In the genomic region with DNA sequence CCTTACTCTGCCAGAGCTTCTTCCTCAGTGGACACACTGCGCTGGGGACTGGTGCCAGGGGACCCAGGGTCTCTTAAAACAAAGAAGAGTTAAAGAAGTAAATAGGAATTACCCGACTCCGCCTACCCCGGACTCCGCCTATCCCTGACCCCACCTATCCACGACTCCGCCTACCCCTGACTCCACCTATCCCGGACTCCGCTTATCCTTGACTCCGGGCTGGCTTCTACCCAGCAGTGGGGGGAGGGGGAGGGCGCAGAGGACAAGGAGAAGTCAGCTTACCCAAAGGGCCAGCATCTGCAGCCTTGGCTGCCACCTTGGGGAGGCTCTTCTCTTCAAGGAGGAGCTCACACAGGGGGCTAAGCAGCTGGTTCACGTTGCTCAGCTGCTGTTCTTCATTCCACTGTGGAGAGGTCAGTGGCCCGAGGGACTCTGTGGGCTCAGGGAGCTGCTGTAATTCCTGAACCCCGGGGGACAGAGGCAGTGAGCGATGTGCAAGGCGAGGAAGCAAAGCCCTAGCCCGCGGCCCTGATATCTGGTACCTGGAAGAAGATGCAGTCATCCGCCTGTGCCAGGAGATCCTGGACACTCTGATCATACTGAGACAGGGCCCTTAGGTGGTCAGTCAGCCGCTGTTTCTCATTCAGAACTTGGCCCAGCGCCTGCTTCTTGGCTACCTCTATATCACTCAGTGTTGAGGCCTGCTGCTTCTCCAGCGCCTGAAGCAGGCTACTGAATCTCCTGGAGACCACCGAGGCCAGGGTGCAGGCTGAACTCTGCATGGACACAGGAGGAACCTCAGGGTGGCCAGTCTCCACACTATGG, we compare ENCODE assay signal across 8 mouse cellular contexts. TPM values are rescaled to one million over a fixed set of nuclear protein-coding genes. Genes with fewer than 3 reads are reported as not detected.
DNase-seq lines count a peak whose midpoint lies in the region; ATAC-seq lines count a peak whose summit lies in the region.

A gene (minus strand): TSS at position 55 of the 825 bp plus-strand sequence.

- no peaks in the 10 kb centered on the region for H3K9me3 ChIP-seq in intestine, embryonic 14.5 days (ENCODE audit: control insufficient read depth, low read length)
- H3K9me3 ChIP-seq in liver, embryonic 13.5 days (replicated peaks) = no peaks in the 10 kb centered on the region
- no peaks in the 10 kb centered on the region for H3K9me3 ChIP-seq in neural tube, embryonic 13.5 days

- peak within 1 kb of the TSS; percentile 29; the same call in 1 of the 2 replicates for H3K9ac ChIP-seq in intestine, embryonic 14.5 days (ENCODE audit: low read length)
- H3K9ac ChIP-seq in liver, embryonic 13.5 days = peak within 1 kb of the TSS; percentile 12; the same call in 1 of the 2 replicates
- H3K9ac ChIP-seq in neural tube, embryonic 13.5 days = peak within 1 kb of the TSS; percentile 18; the same call in 1 of the 2 replicates

- peak within 1 kb of the TSS; percentile 30 for H3K4me2 ChIP-seq in intestine, embryonic 14.5 days (ENCODE audit: low read length)
- H3K4me2 ChIP-seq in liver, embryonic 13.5 days = peak within 1 kb of the TSS; percentile 29
- peak within 1 kb of the TSS; percentile 30 for H3K4me2 ChIP-seq in neural tube, embryonic 13.5 days

- H3K4me3 ChIP-seq in intestine, embryonic 14.5 days (ENCODE audit: low read depth, low read length) = peak within 1 kb of the TSS; percentile 3
- no peak within 1 kb of the TSS; the same call in 1 of the 2 replicates for H3K4me3 ChIP-seq in liver, embryonic 13.5 days (replicated peaks)
- H3K4me3 ChIP-seq in neural tube, embryonic 13.5 days = no peak within 1 kb of the TSS

- H3K36me3 ChIP-seq in intestine, embryonic 14.5 days (ENCODE audit: control insufficient read depth, insufficient read depth, low read length) = peaks cover 27% of the 10 kb centered on the region
- peaks cover 39% of the 10 kb centered on the region for H3K36me3 ChIP-seq in liver, embryonic 13.5 days
- H3K36me3 ChIP-seq in neural tube, embryonic 13.5 days = peaks cover 21% of the 10 kb centered on the region

- WGBS in intestine, embryonic 14.5 days = 23% methylated on average over 23 of the region's 23 CpGs
- WGBS in liver, embryonic 13.5 days (ENCODE audit: insufficient replicate concordance) = 54% methylated on average over 23 of the region's 23 CpGs
- WGBS in neural tube, embryonic 13.5 days = 27% methylated on average over 23 of the region's 23 CpGs

- H3K27me3 ChIP-seq in intestine, embryonic 14.5 days (replicated peaks; ENCODE audit: control insufficient read depth, insufficient read depth, low read length) = no peaks in the 10 kb centered on the region
- H3K27me3 ChIP-seq in liver, embryonic 13.5 days = no peaks in the 10 kb centered on the region
- H3K27me3 ChIP-seq in neural tube, embryonic 13.5 days = no peaks in the 10 kb centered on the region

- H3K27ac ChIP-seq in intestine, embryonic 14.5 days (ENCODE audit: low read depth) = peak within 1 kb of the TSS; percentile 36; the same call in 1 of the 2 replicates
- H3K27ac ChIP-seq in liver, embryonic 13.5 days = no peak within 1 kb of the TSS; the same call in 1 of the 2 replicates
- H3K27ac ChIP-seq in neural tube, embryonic 13.5 days (replicated peaks) = peak within 1 kb of the TSS; percentile 61; the same call in 1 of the 2 replicates

- peaks cover 18% of the 10 kb centered on the region for H3K4me1 ChIP-seq in intestine, embryonic 14.5 days (replicated peaks; ENCODE audit: control insufficient read depth, insufficient read depth, low read length)
- peaks cover 55% of the 10 kb centered on the region for H3K4me1 ChIP-seq in liver, embryonic 13.5 days (replicated peaks)
- peaks cover 41% of the 10 kb centered on the region for H3K4me1 ChIP-seq in neural tube, embryonic 13.5 days (replicated peaks)

- ATAC-seq in intestine, embryonic 14.5 days (replicated peaks; ENCODE audit: low FRiP score, low TSS enrichment, low read depth) = no peak; the same call in 1 of the 2 replicates
- ATAC-seq in liver, embryonic 13.5 days (ENCODE audit: low read depth) = peak; percentile 44
- ATAC-seq in neural tube, embryonic 13.5 days (ENCODE audit: low read depth) = no peak

- DNase-seq in ES-CJ7 (ENCODE audit: low read depth, low spot score) = peak; percentile 87
- peak; percentile 87 to 93 for DNase-seq in adrenal gland, postnatal 36 days
- DNase-seq in gastrocnemius, postnatal 4 days (ENCODE audit: low spot score in 2 of 2) = peak; percentile 72 to 87
- peak; percentile 84 for DNase-seq in intestine, embryonic 14.5 days (ENCODE audit: low spot score)
- peak; percentile 67 for DNase-seq in liver, embryonic 13.5 days
- no peak for DNase-seq in B cell, adult 2 months
- no peak for DNase-seq in natural killer cell, adult 2 months (ENCODE audit: low spot score in 2 of 2)

RNA-seq across cellular contexts. Expression of the gene that starts here (rescaled TPM):
- total RNA-seq in adrenal gland, postnatal 36 days (2021) = 10 to 100 TPM; 14.7 to 23.0 TPM
- total RNA-seq in gastrocnemius, postnatal 4 days (2021) = 10 to 100 TPM; 48.1 to 48.8 TPM
- polyA plus RNA-seq in intestine, embryonic 14.5 days (2014; fragmentation: Nextera tagmentation; extraction: Ambion mirVana) = 10.8 and 13.1 TPM in 2 replicates
- 3.7 and 4.0 TPM in 2 replicates for polyA plus RNA-seq in liver, embryonic 13.5 days (2015; fragmentation: Nextera tagmentation; extraction: Ambion mirVana)
- polyA plus RNA-seq in neural tube, embryonic 13.5 days (2015; fragmentation: Nextera tagmentation; extraction: Ambion mirVana) = 4.3 and 5.5 TPM in 2 replicates

Comparison
In these comparisons a context has a peak if more than half of its experiments do, and no peak if none do; other contexts are left out.
1. DNase-seq: peak in ES-CJ7 (single experiment), adrenal gland, postnatal 36 days (2 of 2), gastrocnemius, postnatal 4 days (2 of 2), intestine, embryonic 14.5 days (single experiment) and liver, embryonic 13.5 days (single experiment); none in B cell, adult 2 months (0 of 2) and natural killer cell, adult 2 months (0 of 2).
2. Peak in every context shown above with its lines, with median percentiles within 50 percentile points of each other: H3K4me2 ChIP-seq and H3K9ac ChIP-seq.